Mouse (Mus musculus) gastrocnemius, postnatal 14 days (tissue): ENCODE results near the gene Arid5b. TPM values are rescaled to one million over a fixed set of nuclear protein-coding genes. Genes with fewer than 3 reads are reported as not detected.

Experiments used
- DNase-seq: peaks from one replicate; pipeline ENCODE4 v3.0.0; 2021; ENCODE audit warnings: mixed read lengths
- intact Hi-C: fragments of 180-260 bp; cut with DNase I; formaldehyde crosslinking; loops from one replicate; pipeline ENCODE4 v1.15.1; 2025; ENCODE audit warnings: low total_unique reads
- total RNA-seq, 2 experiments: library from RNA; stranded (reverse); gene quantifications; 2 replicates each; pipeline ENCODE4 v1.2.3; 2021

Gene Arid5b
- total RNA-seq, 2 experiments from 2014 or later, result 16.9 to 21.5 TPM

- DNase-seq, result no peak
- intact Hi-C loops, result no loop called here
Measured at GRCm38 (mm10) chr10:68048641-68049305, 229.8 kb downstream of the Arid5b start.

GRCm38 (mm10) chr10:68044864-68045263 is 233.7 kb downstream of the Arid5b start:
- no peak for DNase-seq
- intact Hi-C loops, result no loop called here

DNA sequence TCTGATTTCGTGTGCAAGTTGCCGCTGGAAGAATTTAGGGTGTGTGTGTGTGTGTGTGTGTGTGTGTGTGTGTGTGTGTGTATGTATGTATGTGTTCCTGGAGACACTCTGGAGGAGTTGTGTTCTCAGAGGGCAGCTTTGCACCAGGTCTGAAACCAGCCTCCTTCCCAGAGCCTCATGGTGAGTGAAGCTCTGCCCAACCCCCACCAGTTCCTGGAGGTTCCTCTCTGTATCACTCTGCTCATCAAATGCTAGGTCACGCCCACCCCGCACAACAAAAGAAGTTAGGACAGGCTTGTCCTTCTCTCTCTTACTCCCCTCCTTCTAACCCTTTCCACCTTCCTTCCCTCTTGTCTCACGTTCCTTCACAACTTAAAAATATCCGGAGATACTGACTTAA is 234.6 kb downstream of the Arid5b start:
- DNase-seq, result no peak
- intact Hi-C loops, result no loop called here
